Mouse (Mus musculus) adrenal gland (tissue): ENCODE measurements around the gene Trmt10a.

Experiments
- intact Hi-C: fragments of 180-260 bp; cut with DNase I; formaldehyde crosslinking; loops from one replicate; pipeline ENCODE4 v1.15.1; 2025
- long read RNA-seq, 2 experiments: library from polyadenylated mRNA; unstranded; transcript quantifications; one replicate each; pipeline ENCODE4 v2.0.0; 2020; ENCODE audit warnings: borderline replicate concordance in 1 of 2; ENCODE audit not compliant: insufficient replicate concordance in 1 of 2

Trmt10a gene
- long read RNA-seq, experiment 1, full-length matches to known transcripts, result 5 of 16 reads
- long read RNA-seq, experiment 1, partial matches to known transcripts, result 9 of 16 reads
- long read RNA-seq, experiment 1, other reads (novel, unspliced or antisense), result 2 of 16 reads
- long read RNA-seq, experiment 2, full-length matches to known transcripts, result 3 of 18 reads
- long read RNA-seq, experiment 2, partial matches to known transcripts, result 12 of 18 reads
- long read RNA-seq, experiment 2, other reads (novel, unspliced or antisense), result 3 of 18 reads

DNA sequence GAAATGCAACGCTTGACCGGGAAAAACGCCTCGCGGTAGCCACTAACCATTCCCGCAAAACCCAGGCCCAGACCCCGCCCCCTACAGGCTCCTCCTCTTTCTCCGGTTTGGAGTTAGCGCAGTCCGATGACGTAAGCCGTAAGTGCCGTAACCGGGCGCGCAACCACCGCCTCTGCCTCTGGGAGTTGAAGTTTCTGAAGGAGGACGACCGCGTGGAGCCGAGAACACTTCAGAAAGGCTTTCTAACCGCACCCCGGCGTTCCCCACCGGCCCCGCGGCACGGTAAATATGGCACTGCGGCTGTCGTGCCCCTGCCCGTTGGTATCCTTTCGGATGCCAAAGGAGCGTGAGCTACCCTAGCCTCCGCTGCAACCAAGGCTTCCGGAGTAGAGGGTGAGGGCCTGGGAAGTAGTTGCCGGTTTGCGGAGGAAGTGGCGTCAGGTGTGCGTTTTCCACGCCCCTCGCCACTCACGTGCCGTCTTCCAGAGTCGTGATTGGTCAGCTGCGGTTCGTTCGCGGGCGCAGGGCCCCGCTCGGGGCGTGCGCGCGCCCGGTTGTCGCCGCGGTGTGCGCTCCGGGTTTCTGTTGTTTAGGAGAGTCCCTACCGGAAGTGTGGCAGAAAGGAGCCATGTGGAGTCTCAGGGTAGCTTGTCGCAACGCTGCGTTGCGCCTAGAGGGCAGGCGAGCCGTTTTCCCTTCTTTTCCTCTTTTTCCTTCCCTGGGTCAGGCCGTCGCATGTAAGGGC is at the start of gene Trmt10a:
Trmt10a (plus strand) TSS at position 134 of the 745 bp plus-strand sequence.
- intact Hi-C loops, result loop anchor here (2.0 kb wide), 2 partner anchors 153 to 279 kb away; partner anchors contain the start of gene H2afz

DNA sequence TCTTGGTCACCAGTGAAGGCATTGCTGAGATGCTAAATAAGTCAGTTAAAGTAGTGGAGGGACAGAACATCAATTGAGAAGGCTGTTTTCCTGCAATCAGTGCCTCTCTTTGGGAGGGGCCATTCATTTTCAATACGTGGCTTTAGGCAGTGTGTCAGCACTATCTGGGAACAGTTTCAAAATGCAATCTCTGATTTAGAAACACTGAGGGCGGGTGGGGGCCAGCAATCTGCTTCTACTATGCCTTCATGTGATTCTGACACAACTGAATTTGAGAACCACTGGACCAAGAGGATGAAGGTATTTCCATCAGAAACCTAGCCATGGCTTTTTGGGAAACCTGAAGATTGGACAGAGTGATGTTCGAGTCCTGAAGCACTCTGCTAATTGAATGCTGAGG is 47.9 kb upstream of the Trmt10a start:
- intact Hi-C loops, result no loop called here

DNA sequence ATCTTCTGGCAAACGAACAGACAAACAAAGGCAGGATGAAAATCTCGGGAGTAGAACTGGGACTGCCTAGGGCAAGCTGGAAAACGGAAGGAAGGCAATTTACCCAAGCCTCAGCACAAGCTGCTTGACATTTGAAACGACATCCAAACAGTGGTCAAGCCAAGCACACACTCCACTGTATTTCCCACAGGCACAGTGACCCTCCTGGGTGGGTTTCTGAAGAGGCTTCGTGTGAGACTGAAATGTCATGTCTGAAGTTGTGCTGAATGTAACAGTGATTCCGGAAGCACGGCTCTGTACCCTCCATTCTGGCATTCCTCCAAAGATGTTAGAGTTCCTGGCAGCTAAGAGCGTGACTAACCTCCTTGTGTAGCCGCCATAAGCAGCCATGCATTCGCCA is 47.5 kb upstream of the Trmt10a start:
- intact Hi-C loops, result no loop called here

DNA sequence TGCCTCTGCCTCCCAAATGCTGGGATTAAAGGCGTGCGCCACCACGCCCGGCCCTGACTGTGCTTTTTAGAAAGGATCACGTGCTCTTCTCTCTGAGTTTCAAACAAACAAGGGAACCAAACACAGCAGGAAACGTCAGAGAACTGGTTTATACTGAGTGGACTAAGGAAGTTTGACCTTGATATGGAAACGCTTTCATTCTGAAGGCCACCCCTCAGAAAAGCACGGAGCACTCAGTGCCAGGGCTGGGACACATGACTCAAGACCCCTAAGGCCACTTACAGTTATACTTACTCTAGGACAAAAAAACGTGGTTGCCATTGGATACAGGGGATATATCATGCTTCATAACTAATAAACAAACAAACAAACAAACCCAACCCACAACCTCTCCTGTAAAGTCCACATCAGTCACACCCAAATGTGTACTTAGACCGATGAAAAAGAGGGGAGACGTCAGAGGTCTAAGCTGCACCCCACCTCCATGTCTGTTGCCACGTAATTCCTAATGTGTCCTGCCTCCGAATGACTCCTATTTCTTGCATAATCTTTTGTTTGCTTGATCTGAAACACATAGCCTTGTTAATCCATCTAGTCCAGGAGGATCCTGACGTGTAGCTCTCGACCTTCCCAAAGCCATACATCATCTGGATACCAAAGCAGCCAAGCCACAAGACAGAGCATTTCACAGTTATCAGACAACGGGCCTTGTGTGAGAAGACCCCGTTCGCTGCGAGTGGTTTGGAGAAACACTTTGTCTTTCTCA is 46.8 kb upstream of the Trmt10a start:
- intact Hi-C loops, result no loop called here

DNA sequence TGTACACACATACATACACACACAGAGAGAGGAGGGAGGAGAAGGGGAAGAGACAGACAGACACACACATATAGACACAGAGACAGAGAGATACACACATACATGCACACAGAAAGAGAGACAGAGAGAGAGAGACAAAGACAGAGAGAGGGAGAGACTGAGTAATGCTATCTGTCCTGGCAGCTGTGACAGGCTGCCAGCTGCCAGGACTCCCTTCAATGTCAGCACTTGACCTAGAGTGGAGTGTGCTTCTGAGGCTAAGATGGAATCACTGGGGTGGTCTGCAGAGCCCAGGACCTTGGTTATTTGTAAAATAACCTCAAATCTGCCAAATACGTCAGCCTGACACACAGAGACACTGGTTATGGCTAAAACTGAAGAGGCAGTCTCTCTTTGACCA is 45.5 kb upstream of the Trmt10a start:
- intact Hi-C loops, result no loop called here

DNA sequence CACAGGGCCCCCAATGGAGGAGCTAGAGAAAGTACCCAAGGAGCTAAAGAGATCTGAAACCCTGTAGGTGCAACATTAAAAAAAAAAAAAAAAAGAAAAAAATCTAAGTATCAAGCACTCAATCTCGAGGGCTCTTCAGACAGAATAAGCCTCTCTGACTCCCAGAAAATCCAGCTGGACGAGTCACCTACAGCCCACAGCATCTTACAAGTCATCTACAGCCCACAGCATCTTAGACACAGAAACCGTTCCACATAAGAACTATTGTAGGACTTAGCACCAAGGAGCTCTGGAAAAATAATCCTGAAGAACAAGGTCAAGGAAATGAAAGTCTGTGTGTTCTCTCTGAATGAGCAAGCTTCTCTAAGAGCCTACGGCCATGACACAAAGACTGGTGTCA is 41.3 kb upstream of the Trmt10a start:
- intact Hi-C loops, result no loop called here

DNA sequence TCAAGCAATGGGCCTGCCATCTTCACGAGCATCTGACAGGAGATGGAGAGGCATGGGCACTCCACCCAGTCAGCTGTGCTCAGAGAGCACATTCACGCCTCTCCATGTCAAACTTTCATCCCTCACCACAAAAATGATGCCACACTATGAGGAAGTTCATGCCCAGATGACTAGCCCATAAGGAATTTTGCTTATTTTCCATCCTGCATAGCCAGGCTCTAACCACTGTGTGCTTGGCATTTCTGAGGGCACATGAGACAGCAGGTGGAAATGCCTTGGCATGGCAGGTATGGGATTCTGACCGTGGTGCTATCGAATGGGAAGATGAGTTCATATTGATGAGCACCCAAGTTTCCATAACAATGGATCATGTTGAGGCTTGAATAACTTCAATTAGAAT is 39.6 kb upstream of the Trmt10a start:
- intact Hi-C loops, result no loop called here

DNA sequence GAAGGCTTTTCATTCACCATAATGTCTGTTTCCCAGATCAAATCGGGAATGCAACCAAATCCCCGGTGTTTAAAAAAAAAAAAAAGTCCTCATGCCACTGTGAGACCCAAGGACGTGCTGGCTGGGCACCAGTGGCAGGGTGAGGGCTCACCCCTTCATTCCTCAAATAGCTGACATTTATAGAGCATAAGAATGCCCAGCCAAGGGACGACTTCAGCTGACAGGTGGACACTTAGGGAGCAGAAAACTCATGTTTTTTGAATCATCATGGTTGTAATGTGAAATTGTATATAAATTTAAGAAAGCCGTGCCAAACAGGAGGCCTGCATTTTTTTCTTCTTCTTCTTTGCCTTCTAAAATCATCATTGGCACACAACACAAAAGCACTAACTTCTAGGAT is 38.2 kb upstream of the Trmt10a start:
- intact Hi-C loops, result no loop called here

DNA sequence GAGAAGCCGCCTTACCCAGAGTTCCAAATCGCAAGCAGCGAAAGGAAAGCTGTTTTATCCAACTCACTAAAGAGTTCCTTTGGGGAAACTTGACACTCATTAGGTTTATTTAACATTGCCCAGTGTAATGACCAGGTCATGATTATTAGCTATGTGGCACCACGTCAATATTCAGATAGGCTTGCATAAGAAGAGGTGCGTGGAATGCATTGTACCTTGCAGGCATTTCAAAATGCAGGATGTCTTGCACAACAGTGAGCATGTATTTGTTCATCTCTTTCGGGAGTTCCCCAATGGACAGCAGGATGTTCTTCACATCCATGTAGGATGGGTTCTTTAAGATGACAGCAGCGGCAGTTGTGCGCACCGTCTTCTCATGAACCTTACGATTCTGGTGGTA is 36.4 kb upstream of the Trmt10a start:
- intact Hi-C loops, result no loop called here

DNA sequence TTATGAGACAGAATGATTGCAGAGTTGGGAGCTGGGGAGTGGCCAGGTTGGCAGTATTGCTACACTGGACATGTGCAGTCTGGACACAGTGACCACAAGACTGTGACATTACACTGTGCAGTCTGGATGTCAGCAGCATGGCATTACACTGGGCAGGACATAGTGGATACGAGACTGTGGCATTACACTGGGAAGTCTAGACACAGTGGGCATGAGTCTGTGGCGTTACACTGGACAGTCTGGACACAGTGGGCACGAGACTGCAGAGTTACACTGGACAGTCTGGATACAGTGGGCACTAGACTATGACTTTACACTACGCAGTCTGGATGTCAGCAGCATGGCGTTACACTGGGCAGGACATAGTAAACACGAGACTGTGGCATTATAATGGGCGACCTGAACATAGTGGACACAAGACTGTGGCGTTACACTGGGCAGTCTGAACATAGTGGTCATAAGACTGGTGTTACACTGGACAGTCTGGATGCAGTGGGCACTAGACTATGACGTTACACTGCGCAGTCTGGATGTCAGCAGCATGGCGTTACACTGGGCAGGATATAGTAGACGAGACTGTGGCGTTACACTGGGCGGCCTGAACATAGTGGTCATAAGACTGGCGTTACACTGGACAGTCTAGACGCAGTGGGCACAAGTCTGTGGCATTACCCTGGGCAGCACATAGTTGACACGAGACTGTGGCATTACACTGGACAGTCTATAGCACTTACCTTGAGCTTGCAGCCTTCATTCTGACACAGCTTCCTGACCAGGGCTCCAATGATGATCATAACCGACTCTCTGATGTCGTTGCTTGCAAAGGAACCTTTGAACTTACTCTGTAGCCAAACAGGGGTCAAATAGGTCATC is 32.1 kb upstream of the Trmt10a start:
- intact Hi-C loops, result no loop called here

DNA sequence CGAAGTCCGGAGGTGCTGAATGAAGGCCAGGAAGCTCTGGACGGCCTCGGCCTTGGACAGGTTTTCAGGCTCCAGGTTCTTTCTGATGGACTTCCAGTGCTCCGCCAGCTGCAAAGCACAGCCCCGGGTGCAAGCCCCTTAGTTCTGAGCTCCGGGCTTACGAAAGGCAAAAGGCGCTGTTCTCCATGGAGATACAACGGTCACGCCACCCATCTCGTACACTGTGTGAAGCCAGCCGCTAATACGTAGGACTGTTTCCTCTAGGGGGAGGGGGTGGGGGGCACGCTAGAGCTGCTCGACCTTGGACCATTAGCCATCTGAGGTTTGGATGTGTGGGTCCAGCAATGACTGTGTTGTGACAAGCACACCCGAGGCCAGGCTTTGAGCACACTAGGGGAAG is 29.1 kb upstream of the Trmt10a start:
- intact Hi-C loops, result no loop called here

DNA sequence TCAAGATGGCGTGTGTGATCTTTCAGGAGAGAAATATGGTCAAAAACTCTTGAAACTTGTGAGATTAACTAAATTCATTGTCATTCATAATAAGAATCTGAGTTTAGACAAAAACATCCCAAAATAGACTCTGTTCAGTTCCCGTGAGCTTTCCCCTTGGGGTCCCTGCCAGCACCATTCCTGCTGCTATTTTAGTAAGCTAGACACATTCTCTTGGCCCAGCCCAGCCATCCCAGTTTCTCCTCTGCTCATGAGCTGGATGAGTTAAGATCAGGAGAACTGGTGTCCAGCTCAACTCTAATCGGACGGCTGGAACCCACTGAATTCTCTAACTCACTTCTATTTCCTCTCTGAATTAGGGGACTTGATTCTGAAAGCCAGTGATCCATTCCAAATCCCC is 26.4 kb upstream of the Trmt10a start:
- intact Hi-C loops, result no loop called here

DNA sequence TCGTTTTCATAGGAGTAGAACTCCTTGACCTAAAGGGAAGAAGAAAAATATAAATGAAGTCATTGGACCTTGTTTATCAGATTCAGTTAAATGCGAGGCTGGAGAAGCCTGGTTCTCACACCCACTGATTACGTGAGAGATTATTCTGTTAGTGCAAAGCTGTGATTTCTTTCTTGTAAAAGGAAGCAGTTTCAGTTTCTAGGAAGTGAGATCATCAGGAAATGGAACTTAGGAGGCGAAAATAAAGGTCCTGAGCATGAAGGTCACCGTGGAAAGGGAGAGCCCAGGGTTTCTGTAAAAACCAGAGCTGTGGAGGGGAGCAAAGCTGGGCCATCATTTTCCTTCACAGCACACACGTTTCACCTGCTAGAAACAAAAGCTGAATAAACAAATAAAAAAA is 24.9 kb upstream of the Trmt10a start:
- intact Hi-C loops, result no loop called here

DNA sequence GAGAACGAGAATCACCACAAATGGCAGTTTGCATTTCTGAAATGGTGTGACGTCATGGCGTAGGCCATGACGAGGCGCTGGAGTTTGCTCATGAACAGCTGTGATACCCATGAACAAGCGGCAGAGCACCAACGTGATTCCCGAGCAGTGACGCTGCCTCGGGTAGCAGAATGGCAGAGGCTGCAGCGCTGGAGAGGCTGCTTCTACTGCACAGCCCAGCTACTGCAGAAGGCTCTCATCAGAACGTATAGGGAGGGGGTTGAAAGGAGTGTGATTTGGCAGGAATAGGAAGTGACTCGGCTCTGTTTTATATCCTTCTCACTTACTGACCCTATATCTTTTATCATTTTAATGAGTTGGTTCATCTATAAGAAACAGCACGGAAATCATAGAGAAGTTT is 24.4 kb upstream of the Trmt10a start:
- intact Hi-C loops, result no loop called here

DNA sequence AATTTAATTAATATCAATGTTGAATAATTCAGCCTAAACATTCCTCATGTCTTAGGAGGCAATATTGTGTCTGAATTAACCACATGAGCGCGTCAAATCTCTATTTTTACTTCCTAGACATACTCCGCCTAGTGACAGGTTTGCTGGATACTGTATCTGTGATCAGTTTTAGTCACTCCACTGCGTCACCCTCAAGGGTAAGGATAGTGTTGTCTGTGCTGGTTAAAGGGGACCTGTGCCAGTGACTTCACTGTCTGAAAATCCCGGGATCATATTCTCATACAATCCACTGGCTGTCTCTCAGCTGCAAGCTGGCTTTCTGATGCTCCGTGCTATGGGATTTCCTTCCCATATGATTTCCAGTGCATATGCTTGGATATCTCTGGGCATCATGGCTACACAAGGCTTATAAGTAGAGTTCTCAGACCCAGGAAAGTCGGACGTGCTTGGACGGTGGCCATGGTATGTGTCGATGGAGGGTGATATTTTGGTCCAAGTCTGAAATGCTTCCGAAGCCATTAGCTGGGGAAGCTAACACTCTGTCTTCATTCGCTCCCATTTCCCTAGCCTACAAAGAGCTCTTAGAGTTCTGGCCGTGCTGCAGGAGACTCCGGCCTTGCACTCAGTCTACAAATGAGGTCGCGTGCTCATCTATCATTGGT is 23.7 kb upstream of the Trmt10a start:
- intact Hi-C loops, result no loop called here

DNA sequence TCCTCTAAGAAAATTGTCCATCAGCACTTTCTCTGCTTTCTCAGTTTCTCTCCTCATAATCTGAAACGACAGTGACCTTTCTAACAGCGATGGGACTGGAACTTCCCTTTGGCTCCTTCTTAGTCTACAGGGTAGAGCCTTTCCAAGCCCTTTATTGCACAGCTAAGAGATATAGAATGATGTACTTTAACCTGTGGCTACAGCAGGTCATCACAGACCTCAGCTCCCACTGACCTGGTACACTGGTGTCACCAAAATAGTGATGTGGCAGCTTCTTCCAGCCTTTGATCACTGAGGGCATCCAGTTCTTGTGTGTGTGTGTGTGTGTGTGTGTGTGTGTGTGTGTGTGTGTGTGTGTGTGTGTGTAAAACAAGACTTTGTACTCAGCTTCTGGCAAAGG is 21.8 kb upstream of the Trmt10a start:
- intact Hi-C loops, result no loop called here

DNA sequence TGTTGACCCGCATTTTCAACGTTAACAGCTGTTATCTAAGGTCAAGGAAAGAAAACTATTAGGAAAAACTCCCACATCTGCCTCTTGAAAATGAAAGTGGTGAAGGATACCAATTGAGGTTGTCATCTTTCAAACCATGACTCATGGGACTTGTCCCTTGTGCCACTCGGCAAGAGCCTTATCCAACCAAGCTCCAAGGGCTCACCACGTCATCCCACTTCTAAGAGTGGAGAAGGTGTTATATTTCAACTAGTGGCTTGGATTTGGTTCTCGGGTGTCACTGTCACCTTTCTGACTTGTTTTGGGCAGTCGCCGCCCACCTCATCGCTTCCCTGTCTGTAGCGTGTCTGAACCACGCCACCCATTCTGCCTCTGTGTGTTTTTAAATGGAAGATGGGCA is 19.4 kb upstream of the Trmt10a start:
- intact Hi-C loops, result no loop called here

DNA sequence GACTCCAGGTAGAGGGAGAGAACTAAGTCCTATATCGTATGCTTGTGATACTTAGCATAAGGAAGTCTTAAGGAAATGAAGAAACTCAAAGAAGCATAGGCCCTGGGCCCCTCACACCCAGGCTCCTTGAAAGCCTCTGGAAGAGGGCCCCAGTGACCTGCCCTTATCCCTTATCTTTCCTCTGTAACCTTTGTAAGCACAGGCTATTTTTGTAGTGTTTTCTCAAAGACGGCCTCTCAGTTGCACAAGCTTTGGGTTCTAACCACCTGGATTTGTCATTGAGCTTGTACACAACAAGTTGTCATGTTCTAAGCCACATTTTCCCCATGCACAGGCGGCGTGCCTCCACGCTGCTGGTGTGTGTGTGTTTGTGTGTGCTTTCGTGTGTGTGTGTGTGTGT is 14.1 kb upstream of the Trmt10a start:
- intact Hi-C loops, result no loop called here

DNA sequence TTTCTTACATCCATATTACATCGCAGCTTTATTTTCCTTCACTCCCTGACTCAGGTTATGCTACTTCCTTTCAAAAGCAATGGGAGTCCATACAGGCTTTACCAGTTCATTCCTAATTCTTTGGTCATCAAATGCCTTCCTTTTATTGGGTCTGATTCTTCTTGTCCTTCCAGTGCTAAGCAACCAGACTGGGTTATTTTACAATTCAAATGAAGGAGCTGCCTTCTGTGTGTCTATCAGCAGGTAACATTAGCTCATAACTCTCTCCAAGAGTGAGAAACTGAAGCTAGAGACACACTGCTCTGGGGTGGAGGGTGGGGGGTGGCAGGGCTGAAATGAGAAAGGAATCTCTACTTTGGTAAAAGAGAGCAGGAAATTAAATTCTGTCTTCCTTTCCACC is 12.6 kb upstream of the Trmt10a start:
- intact Hi-C loops, result no loop called here

DNA sequence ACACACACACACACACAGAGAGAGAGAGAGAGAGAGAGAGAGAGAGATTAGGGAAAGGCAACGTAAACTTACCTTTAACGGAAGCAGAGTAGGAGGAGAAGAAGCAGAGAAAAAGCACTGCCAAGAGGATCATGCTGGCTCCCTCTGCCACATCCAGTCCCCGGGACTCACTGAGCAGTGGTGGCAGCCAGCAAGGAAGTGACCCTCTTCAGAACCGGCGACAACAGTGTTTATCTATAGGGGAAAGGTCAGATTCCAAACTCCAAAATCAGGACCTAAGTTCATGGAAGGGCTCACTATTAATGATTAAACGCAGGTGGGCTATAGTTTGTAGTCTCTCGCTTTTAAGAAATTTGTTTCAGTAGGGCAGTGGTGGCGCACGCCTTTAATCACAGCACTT is 12.1 kb upstream of the Trmt10a start:
- intact Hi-C loops, result no loop called here

DNA sequence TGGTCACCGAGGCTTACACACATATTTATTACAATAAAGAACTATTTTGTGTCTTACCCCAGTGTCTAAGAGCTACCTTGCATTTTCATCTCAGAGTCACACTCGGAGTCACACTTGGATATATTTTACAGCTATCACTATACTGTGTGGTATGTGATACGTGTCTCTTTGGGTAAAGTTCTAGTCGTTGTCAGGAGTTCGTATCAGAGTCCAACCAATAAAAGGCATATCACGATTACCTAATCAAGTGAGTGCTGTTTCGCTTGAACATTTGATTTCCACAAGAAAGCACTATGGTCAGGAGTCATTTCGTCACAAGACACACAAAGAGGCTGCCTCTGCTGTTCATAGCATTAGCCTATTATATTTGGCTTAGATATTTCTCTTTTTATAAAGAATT is 9.8 kb upstream of the Trmt10a start:
- intact Hi-C loops, result no loop called here
